Comparison of ENCODE assay signal across 8 mouse cellular contexts in the genomic region with DNA sequence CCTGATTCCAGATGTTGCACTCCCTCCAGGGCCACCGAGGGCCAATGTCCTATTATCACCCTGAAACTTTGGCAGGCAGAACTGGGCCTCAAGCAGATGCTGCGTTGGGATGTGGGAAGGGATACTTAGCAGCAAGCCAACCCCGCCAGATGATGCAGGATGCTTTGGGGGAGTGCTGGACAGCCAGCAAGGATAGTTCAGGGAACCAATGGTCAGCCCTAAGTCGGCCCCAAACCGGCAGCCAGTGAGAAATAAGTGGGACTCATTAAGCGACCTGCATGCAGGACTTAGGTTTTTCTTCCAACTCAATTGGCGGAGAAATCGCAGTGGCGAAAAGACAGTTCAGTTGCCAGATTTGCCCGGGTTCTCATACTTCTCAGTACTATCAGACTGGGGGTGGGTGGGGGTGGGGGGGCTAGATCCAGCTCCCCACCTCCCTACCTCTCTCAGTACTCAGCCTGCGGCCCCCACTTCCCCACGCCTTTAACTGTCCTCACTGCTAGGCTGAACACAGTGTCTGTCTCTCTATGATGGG. TPM values are rescaled to one million over a fixed set of nuclear protein-coding genes. Genes with fewer than 3 reads are reported as not detected.
DNase-seq lines count a peak whose midpoint lies in the region; ATAC-seq and TF ChIP-seq lines count a peak whose summit lies in the region.

No protein-coding gene starts in this region.

- H3K4me1 ChIP-seq in E14TG2a.4 (replicated peaks; ENCODE audit: low read depth, low read length): peaks cover 56% of the 10 kb centered on the region
- peaks cover 46% of the 10 kb centered on the region for H3K4me1 ChIP-seq in forebrain, embryonic 16.5 days (replicated peaks; ENCODE audit: control insufficient read depth, insufficient read depth, low read length)
- H3K4me1 ChIP-seq in neural tube, embryonic 13.5 days (replicated peaks): peaks cover 70% of the 10 kb centered on the region

- peak overlapping the region; percentile 99 for H3K9ac ChIP-seq in forebrain, embryonic 16.5 days (replicated peaks; ENCODE audit: low read depth, low read length)
- H3K9ac ChIP-seq in neural tube, embryonic 13.5 days: peak overlapping the region; percentile 100

- no peaks in the 10 kb centered on the region for H3K9me3 ChIP-seq in E14TG2a.4 (ENCODE audit: low read length)
- no peaks in the 10 kb centered on the region for H3K9me3 ChIP-seq in forebrain, embryonic 16.5 days (ENCODE audit: control insufficient read depth, low read length)
- no peaks in the 10 kb centered on the region for H3K9me3 ChIP-seq in neural tube, embryonic 13.5 days

- H3K4me3 ChIP-seq in E14TG2a.4 (replicated peaks; ENCODE audit: low read length): peak overlapping the region; percentile 78
- peak overlapping the region; percentile 75 for H3K4me3 ChIP-seq in forebrain, embryonic 16.5 days (replicated peaks; ENCODE audit: low read length)
- peak overlapping the region; percentile 83 for H3K4me3 ChIP-seq in neural tube, embryonic 13.5 days

- H3K4me2 ChIP-seq in forebrain, embryonic 16.5 days (ENCODE audit: low read length): peak overlapping the region; percentile 78
- peak overlapping the region; percentile 73 for H3K4me2 ChIP-seq in neural tube, embryonic 13.5 days

- peaks cover 87% of the 10 kb centered on the region for H3K27me3 ChIP-seq in E14TG2a.4 (ENCODE audit: insufficient read depth, low read length)
- no peaks in the 10 kb centered on the region for H3K27me3 ChIP-seq in forebrain, embryonic 16.5 days (replicated peaks; ENCODE audit: control insufficient read depth, insufficient read depth, low read length)
- H3K27me3 ChIP-seq in neural tube, embryonic 13.5 days: no peaks in the 10 kb centered on the region; the same call in 1 of the 2 replicates

- H3K36me3 ChIP-seq in E14TG2a.4 (ENCODE audit: insufficient read depth, low read length): no peaks in the 10 kb centered on the region
- no peaks in the 10 kb centered on the region for H3K36me3 ChIP-seq in forebrain, embryonic 16.5 days (ENCODE audit: control insufficient read depth, insufficient read depth)
- no peaks in the 10 kb centered on the region for H3K36me3 ChIP-seq in neural tube, embryonic 13.5 days

- peak; percentile 55 for DNase-seq in embryo, embryonic 10 days (ENCODE audit: low spot score)
- no peak for DNase-seq in embryo, embryonic 9.5 days (ENCODE audit: extremely low spot score)
- peak; percentile 37 to 54 for DNase-seq in kidney, postnatal 4 days
- DNase-seq in T-cell, adult 2 months (ENCODE audit: low spot score): no peak
- DNase-seq in layer of hippocampus, adult 8-10 months (ENCODE audit: low spot score in 2 of 2): no peak

- WGBS in forebrain, embryonic 16.5 days: 13% methylated on average over 12 of the region's 12 CpGs
- WGBS in neural tube, embryonic 13.5 days: 13% methylated on average over 12 of the region's 12 CpGs

- no peak for ATAC-seq in forebrain, embryonic 16.5 days
- ATAC-seq in neural tube, embryonic 13.5 days (ENCODE audit: low read depth): no peak

- TF ChIP-seq CTCF in E14TG2a.4 (conservative IDR thresholded peaks at IDR 0.05; ENCODE audit: low read length): no peak

- H3K27ac ChIP-seq in forebrain, embryonic 16.5 days (ENCODE audit: low read length): peak overlapping the region; percentile 91
- peak overlapping the region; percentile 93 for H3K27ac ChIP-seq in neural tube, embryonic 13.5 days (replicated peaks)

RNA-seq across cellular contexts. Expression of gene Hdac7, which starts 14.0 kb away (rescaled TPM):
- polyA plus RNA-seq in forebrain, embryonic 16.5 days (2015; fragmentation: Nextera tagmentation; extraction: Ambion mirVana): 21.7 and 31.1 TPM in 2 replicates
- 24.9 and 26.1 TPM in 2 replicates for polyA plus RNA-seq in neural tube, embryonic 13.5 days (2015; fragmentation: Nextera tagmentation; extraction: Ambion mirVana)
- 10 to 100 TPM; 28.0 to 41.5 (median 34.1) TPM for total RNA-seq in layer of hippocampus, adult 8-10 months (2022)

RNA-seq across cellular contexts. Expression of gene Slc48a1, which starts 52.0 kb away (rescaled TPM):
- 72.9 and 78.2 TPM in 2 replicates for polyA plus RNA-seq in forebrain, embryonic 16.5 days (2015; fragmentation: Nextera tagmentation; extraction: Ambion mirVana)
- polyA plus RNA-seq in neural tube, embryonic 13.5 days (2015; fragmentation: Nextera tagmentation; extraction: Ambion mirVana): 54.5 and 66.0 TPM in 2 replicates
- total RNA-seq in layer of hippocampus, adult 8-10 months (2022): 100 to 1,000 TPM; 131 to 151 (median 146) TPM

Comparison
In these comparisons a context has a peak if more than half of its experiments do, and no peak if none do; other contexts are left out.
1. DNase-seq: peak in embryo, embryonic 10 days (single experiment) and kidney, postnatal 4 days (2 of 2); none in embryo, embryonic 9.5 days (single experiment), T-cell, adult 2 months (single experiment) and layer of hippocampus, adult 8-10 months (0 of 2).
2. Peak in every context shown above with its lines, with median percentiles within 50 percentile points of each other: H3K4me3 ChIP-seq.